Mouse (Mus musculus) gastrocnemius, postnatal 25 days (tissue): Measurements from ENCODE around the gene Nipsnap3b. TPM values are rescaled to one million over a fixed set of nuclear protein-coding genes. Genes with fewer than 3 reads are reported as not detected.

Source experiments
- total RNA-seq, 2 experiments: library from RNA; stranded (reverse); gene quantifications; 1 replicate in 1 of 2; 2 replicates in 1 of 2; pipeline ENCODE4 v1.2.3; 2021

Nipsnap3b gene
- total RNA-seq, 2 experiments from 2014 or later, result 1.2 to 3.2 TPM

Other genes starting within 250 kb of the Nipsnap3b start
- gene Olfr275, start 197.3 kb upstream of the Nipsnap3b start, total RNA-seq, result not detected
- not detected for gene Olfr273, start 152.6 kb upstream of the Nipsnap3b start, total RNA-seq
- not detected for gene Olfr272, start 92.7 kb upstream of the Nipsnap3b start, total RNA-seq
- not detected for gene Olfr270, start 47.3 kb upstream of the Nipsnap3b start, total RNA-seq
- gene Nipsnap3a, start 22.6 kb upstream of the Nipsnap3b start, total RNA-seq, result not detected
- gene Abca1, start 148.0 kb downstream of the Nipsnap3b start, total RNA-seq, result 1 to 10 TPM; 4.8 to 9.4 TPM